Mouse (Mus musculus) large intestine, adult 2 months (tissue): Measurements from ENCODE around the gene Cyp2e1. TPM values are rescaled to one million over a fixed set of nuclear protein-coding genes. Genes with fewer than 3 reads are reported as not detected.
"Not testable (repeated sequence)": the region's sequence is repeated elsewhere in the genome, so short reads cannot be mapped to it uniquely, and the experiment has no call there.

ENCODE experiments used
- DNase-seq: peaks from one replicate; pipeline ENCODE4 v3.0.0-alpha.2; 2012; ENCODE audit warnings: low read depth, low spot score
- WGBS: fragments of 180-500 bp; shearing (Covaris S2); methylation state at CpG from one replicate; pipeline ENCODE4 v1.1.7; 2018; 5-methylcytosine and 5-hydroxymethylcytosine counted together
- polyA plus RNA-seq: library from polyadenylated mRNA; depleted of rRNA; stranded (reverse); fragments of >200 nt; gene quantifications from 2 replicates; pipeline ENCODE4 v1.2.3, GENCODE M21; 2012; rRNA removed

Gene Cyp2e1
- polyA plus RNA-seq: 0.75 and 1.4 TPM in 2 replicates

GRCm38 (mm10) chr7:140763447-140764020 lies at the start of gene Cyp2e1:
TSS of gene Cyp2e1 (plus strand) at chr7:140763739.
- no peak for DNase-seq
- WGBS: 62% methylated on average over 7 of the region's 7 CpGs

- DNase-seq: no peak
- WGBS: 72% methylated on average over 7 of the region's 7 CpGs
These were observed 46.1 kb upstream of the Cyp2e1 start for GRCm38 (mm10) chr7:140717155-140718055.

- 29% methylated on average over 6 of the region's 6 CpGs for WGBS
- DNase-seq: no peak
These were observed 42.4 kb upstream of the Cyp2e1 start for GRCm38 (mm10) chr7:140721095-140721494.

GRCm38 (mm10) chr7:140725558-140725957 lies 38.0 kb upstream of the Cyp2e1 start:
- no peak for DNase-seq

GRCm38 (mm10) chr7:140733162-140733561 lies 30.4 kb upstream of the Cyp2e1 start:
- 71% methylated on average over 2 of the region's 2 CpGs for WGBS
- DNase-seq: no peak

GRCm38 (mm10) chr7:140747402-140747801 lies 16.1 kb upstream of the Cyp2e1 start:
- WGBS: 77% methylated on average over 3 of the region's 3 CpGs
- no peak for DNase-seq

- no peak for DNase-seq
- 79% methylated on average over 6 of the region's 6 CpGs for WGBS
These were observed 15.3 kb upstream of the Cyp2e1 start for GRCm38 (mm10) chr7:140748116-140748826.

GRCm38 (mm10) chr7:140748827-140749160 lies 14.7 kb upstream of the Cyp2e1 start:
- no peak for DNase-seq
- WGBS: 76% methylated on average over 3 of the region's 3 CpGs

- no peak for DNase-seq
These were observed 9.0 kb upstream of the Cyp2e1 start for GRCm38 (mm10) chr7:140754556-140754955.

- no peak for DNase-seq
- 45% methylated on average over 4 of the region's 4 CpGs for WGBS
These were observed 7.2 kb upstream of the Cyp2e1 start for GRCm38 (mm10) chr7:140756151-140756854.

GRCm38 (mm10) chr7:140760647-140761046 lies 2.9 kb upstream of the Cyp2e1 start:
- no peak for DNase-seq

- not testable (repeated sequence) for DNase-seq
- 58% methylated on average over 1 of the region's 1 CpGs for WGBS
These were observed 1.9 kb downstream of the Cyp2e1 start for GRCm38 (mm10) chr7:140765391-140765790.

GRCm38 (mm10) chr7:140765888-140766739 lies 2.6 kb downstream of the Cyp2e1 start:
- DNase-seq: no peak
- 67% methylated on average over 12 of the region's 12 CpGs for WGBS

- 71% methylated on average over 4 of the region's 4 CpGs for WGBS
- no peak for DNase-seq
These were observed 17.0 kb downstream of the Cyp2e1 start for GRCm38 (mm10) chr7:140780548-140780947.

- 84% methylated on average over 33 of the region's 33 CpGs for WGBS
These were observed 24.0 kb downstream of the Cyp2e1 start, which contains the start of gene Syce1 for GRCm38 (mm10) chr7:140787406-140788052. TSS of gene Syce1 (minus strand) at chr7:140787852.

GRCm38 (mm10) chr7:140788053-140788435 lies 24.5 kb downstream of the Cyp2e1 start:
- DNase-seq: no peak
- whole genome bisulfite sequencing: 85% methylated on average over 7 of the region's 7 CpGs

More at GRCm38 (mm10) chr7:140787406-140788052, 24.0 kb downstream of the Cyp2e1 start, which contains the start of gene Syce1:
- DNase-seq: no peak

GRCm38 (mm10) chr7:140793541-140793940 lies 30.0 kb downstream of the Cyp2e1 start:
- DNase-seq: no peak
- 21% methylated on average over 4 of the region's 4 CpGs for WGBS

GRCm38 (mm10) chr7:140797619-140798018 lies 34.1 kb downstream of the Cyp2e1 start:
- DNase-seq: no peak
- 90% methylated on average over 3 of the region's 3 CpGs for whole genome bisulfite sequencing

GRCm38 (mm10) chr7:140798212-140798611 lies 34.7 kb downstream of the Cyp2e1 start:
- 63% methylated on average over 2 of the region's 2 CpGs for WGBS

More at GRCm38 (mm10) chr7:140798212-140798611, 34.7 kb downstream of the Cyp2e1 start:
- no peak for DNase-seq
